Mouse (Mus musculus) forebrain, postnatal 0 days (tissue): ENCODE measurements at regions not wholly inside any gene's neighbourhood (a gene's known extent, or its start where the extent isn't known, plus 50 kb on each side); places are given as distances from the start of the nearest gene placed in this dataset.

Experiments used
- ATAC-seq: fragments of 200-750 bp; cut with Nextera tagmentation; 2 replicates; pipeline ENCODE4 v1.8.0; 2017; ENCODE audit warnings: mild to moderate bottlenecking, moderate library complexity
- DNase-seq: peaks from one replicate; pipeline ENCODE4 v3.0.0-alpha.2; 2015
- H3K27ac ChIP-seq: fragments of 300-500 bp; sonication (generic); 2 replicates; pipeline ENCODE4 v1.5.1; 2014; ENCODE audit warnings: low read depth, mild to moderate bottlenecking, antibody characterized with exemption, low read length, moderate library complexity, mixed read lengths
- H3K27me3 ChIP-seq: fragments of 300-500 bp; sonication (generic); 2 replicates; pipeline ENCODE4 v1.6.1; 2014; ENCODE audit warnings: mild to moderate bottlenecking, low read length, mixed read lengths; ENCODE audit not compliant: insufficient read depth
- H3K36me3 ChIP-seq: fragments of 300-500 bp; sonication (generic); 2 replicates; pipeline ENCODE4 v1.6.1; 2014; ENCODE audit warnings: mild to moderate bottlenecking, moderate library complexity; ENCODE audit not compliant: insufficient read depth
- H3K4me1 ChIP-seq: fragments of 300-500 bp; sonication (generic); 2 replicates; pipeline ENCODE4 v1.6.1; 2014; ENCODE audit warnings: antibody characterized with exemption; ENCODE audit not compliant: insufficient read depth
- H3K4me2 ChIP-seq: fragments of 300-500 bp; sonication (generic); 2 replicates; pipeline ENCODE4 v1.6.1; 2014; ENCODE audit warnings: low read depth, mild to moderate bottlenecking, moderate library complexity
- H3K4me3 ChIP-seq: fragments of 300-500 bp; sonication (generic); 2 replicates; pipeline ENCODE4 v1.5.1; 2014; ENCODE audit warnings: low read depth, low read length, mixed read lengths
- H3K9ac ChIP-seq: fragments of 300-500 bp; sonication (generic); 2 replicates; pipeline ENCODE4 v1.6.1; 2014; ENCODE audit warnings: mild to moderate bottlenecking
- H3K9me3 ChIP-seq: fragments of 300-500 bp; sonication (generic); 2 replicates; pipeline ENCODE4 v1.6.1; 2016; ENCODE audit warnings: low read length
- CTCF ChIP-seq: sonication (generic); IDR thresholded peaks from 2 replicates; pipeline ENCODE4 v1.5.1; 2016; ENCODE audit warnings: antibody characterized with exemption, control low read depth, low read depth
- WGBS: fragments of 180-500 bp; shearing (Covaris S2); extraction: QIAGEN DNeasy Blood & Tissue Kit; methylation state at CpG from one replicate; pipeline ENCODE4 v1.1.7; 2014; 5-methylcytosine and 5-hydroxymethylcytosine counted together

- no peak for TF ChIP-seq CTCF
- ATAC-seq = no peak
- WGBS = 15% methylated on average over 18 of the region's 18 CpGs
- Histone ChIP-seq H3K9ac (no peak overlapping the region), H3K27ac (no peak overlapping the region), H3K4me3 (no peak overlapping the region), H3K4me1 (0 out of 2 replicates have a peak, but pooled peaks cover 3% of the 10 kb centered on the region), H3K4me2 (peak overlapping the region; percentile 31), H3K9me3 (no peaks in the 10 kb centered on the region), H3K27me3 (no peaks in the 10 kb centered on the region), H3K36me3 (no peaks in the 10 kb centered on the region)
- DNase-seq = peak; percentile 16
These were observed 536.4 kb downstream of the Fam19a2 start for GRCm38 (mm10) chr10:123800067-123800691.

- no peaks in the 10 kb centered on the region for H3K27me3 ChIP-seq
- ATAC-seq (no peak), DNase-seq (peak; percentile 9)
- H3K4me2 ChIP-seq = peak overlapping the region; percentile 31
- WGBS = 50% methylated on average over 17 of the region's 17 CpGs
- no peaks in the 10 kb centered on the region for H3K36me3 ChIP-seq
- H3K9me3 ChIP-seq = no peaks in the 10 kb centered on the region
- no peak overlapping the region for H3K9ac ChIP-seq
- no peak overlapping the region for H3K27ac ChIP-seq
- no peak overlapping the region for H3K4me3 ChIP-seq
- H3K4me1 ChIP-seq = 0 out of 2 replicates have a peak, but pooled peaks cover 3% of the 10 kb centered on the region
- TF ChIP-seq CTCF = no peak
These were observed 537.1 kb downstream of the Fam19a2 start for GRCm38 (mm10) chr10:123800692-123801528.

GRCm38 (mm10) chr10:123810882-123811281 lies 547.1 kb downstream of the Fam19a2 start:
- H3K9me3 ChIP-seq = no peaks in the 10 kb centered on the region
- no peaks in the 10 kb centered on the region for H3K36me3 ChIP-seq
- DNase-seq (no peak), ATAC-seq (no peak)
- WGBS = 88% methylated on average over 9 of the region's 9 CpGs
- H3K27ac ChIP-seq = no peak overlapping the region
- H3K4me1 ChIP-seq = no peaks in the 10 kb centered on the region
- no peak overlapping the region for H3K9ac ChIP-seq
- H3K4me3 ChIP-seq = no peak overlapping the region
- H3K4me2 ChIP-seq = no peak overlapping the region
- H3K27me3 ChIP-seq = no peaks in the 10 kb centered on the region
- TF ChIP-seq CTCF = no peak

GRCm38 (mm10) chr10:123813142-123813541 lies 549.3 kb downstream of the Fam19a2 start:
- Histone ChIP-seq H3K36me3 (no peaks in the 10 kb centered on the region), H3K9ac (no peak overlapping the region), H3K9me3 (no peaks in the 10 kb centered on the region), H3K27me3 (no peaks in the 10 kb centered on the region), H3K4me1 (no peaks in the 10 kb centered on the region), H3K27ac (no peak overlapping the region), H3K4me2 (no peak overlapping the region), H3K4me3 (no peak overlapping the region)
- 34% methylated on average over 2 of the region's 2 CpGs for WGBS
- no peak for ATAC-seq
- no peak for DNase-seq
- TF ChIP-seq CTCF = no peak

GRCm38 (mm10) chr10:123840061-123840751 lies 576.4 kb downstream of the Fam19a2 start:
- Histone ChIP-seq H3K27ac (peak overlapping the region; percentile 55; the same call in 1 of the 2 replicates), H3K9me3 (no peaks in the 10 kb centered on the region), H3K27me3 (no peaks in the 10 kb centered on the region), H3K4me2 (peak overlapping the region; percentile 29; the same call in 1 of the 2 replicates), H3K9ac (no peak overlapping the region), H3K4me3 (no peak overlapping the region), H3K4me1 (peaks cover 6% of the 10 kb centered on the region; the same call in 1 of the 2 replicates), H3K36me3 (no peaks in the 10 kb centered on the region)
- WGBS = 15% methylated on average over 13 of the region's 13 CpGs
- ATAC-seq (peak; percentile 92), DNase-seq (peak; percentile 89)
- TF ChIP-seq CTCF = no peak

- peaks cover 6% of the 10 kb centered on the region; the same call in 1 of the 2 replicates for H3K4me1 ChIP-seq
- 70% methylated on average over 8 of the region's 8 CpGs for WGBS
These were observed 578.3 kb downstream of the Fam19a2 start for GRCm38 (mm10) chr10:123842141-123842540.

More at GRCm38 (mm10) chr10:123842141-123842540, 578.3 kb downstream of the Fam19a2 start:
- ATAC-seq (no peak), DNase-seq (no peak)
- Histone ChIP-seq H3K36me3 (no peaks in the 10 kb centered on the region), H3K27ac (no peak overlapping the region), H3K9me3 (no peaks in the 10 kb centered on the region), H3K4me2 (no peak overlapping the region), H3K4me3 (no peak overlapping the region), H3K9ac (no peak overlapping the region), H3K27me3 (no peaks in the 10 kb centered on the region)
- no peak for TF ChIP-seq CTCF
